Mouse (Mus musculus) forebrain, postnatal 0 days (tissue): ENCODE measurements around the gene Tmem236. TPM values are rescaled to one million over a fixed set of nuclear protein-coding genes. Genes with fewer than 3 reads are reported as not detected.

Experiments used
- ATAC-seq: fragments of 200-750 bp; cut with Nextera tagmentation; 2 replicates; pipeline ENCODE4 v1.8.0; 2017; ENCODE audit warnings: mild to moderate bottlenecking, moderate library complexity
- DNase-seq: peaks from one replicate; pipeline ENCODE4 v3.0.0-alpha.2; 2015
- H3K27ac ChIP-seq: fragments of 300-500 bp; sonication (generic); 2 replicates; pipeline ENCODE4 v1.5.1; 2014; ENCODE audit warnings: low read depth, mild to moderate bottlenecking, antibody characterized with exemption, low read length, moderate library complexity, mixed read lengths
- H3K27me3 ChIP-seq: fragments of 300-500 bp; sonication (generic); 2 replicates; pipeline ENCODE4 v1.6.1; 2014; ENCODE audit warnings: mild to moderate bottlenecking, low read length, mixed read lengths; ENCODE audit not compliant: insufficient read depth
- H3K36me3 ChIP-seq: fragments of 300-500 bp; sonication (generic); 2 replicates; pipeline ENCODE4 v1.6.1; 2014; ENCODE audit warnings: mild to moderate bottlenecking, moderate library complexity; ENCODE audit not compliant: insufficient read depth
- H3K4me1 ChIP-seq: fragments of 300-500 bp; sonication (generic); 2 replicates; pipeline ENCODE4 v1.6.1; 2014; ENCODE audit warnings: antibody characterized with exemption; ENCODE audit not compliant: insufficient read depth
- H3K4me2 ChIP-seq: fragments of 300-500 bp; sonication (generic); 2 replicates; pipeline ENCODE4 v1.6.1; 2014; ENCODE audit warnings: low read depth, mild to moderate bottlenecking, moderate library complexity
- H3K4me3 ChIP-seq: fragments of 300-500 bp; sonication (generic); 2 replicates; pipeline ENCODE4 v1.5.1; 2014; ENCODE audit warnings: low read depth, low read length, mixed read lengths
- H3K9ac ChIP-seq: fragments of 300-500 bp; sonication (generic); 2 replicates; pipeline ENCODE4 v1.6.1; 2014; ENCODE audit warnings: mild to moderate bottlenecking
- H3K9me3 ChIP-seq: fragments of 300-500 bp; sonication (generic); 2 replicates; pipeline ENCODE4 v1.6.1; 2016; ENCODE audit warnings: low read length
- CTCF ChIP-seq: sonication (generic); IDR thresholded peaks from 2 replicates; pipeline ENCODE4 v1.5.1; 2016; ENCODE audit warnings: antibody characterized with exemption, control low read depth, low read depth
- WGBS: fragments of 180-500 bp; shearing (Covaris S2); extraction: QIAGEN DNeasy Blood & Tissue Kit; methylation state at CpG from one replicate; pipeline ENCODE4 v1.1.7; 2014; 5-methylcytosine and 5-hydroxymethylcytosine counted together
- polyA plus RNA-seq: library from polyadenylated mRNA; unstranded; fragments of >200 nt; fragmentation: Nextera tagmentation; extraction: Ambion mirVana; gene quantifications from 2 replicates; pipeline ENCODE4 v1.2.1, GENCODE M21; 2015
- total RNA-seq: library from RNA; depleted of rRNA; stranded (reverse); fragments of >200 nt; gene quantifications from 2 replicates; pipeline ENCODE4 v1.2.3, GENCODE M21; 2014

Gene Tmem236
- total and polyA plus RNA-seq, 2 experiments from 2014 or later, result 0.12 to 0.24 TPM

GRCm38 (mm10) chr2:14206798-14207197, 32.5 kb downstream of the Tmem236 start:
- Histone ChIP-seq H3K4me3 (no peak overlapping the region), H3K27me3 (no peaks in the 10 kb centered on the region), H3K4me1 (no peaks in the 10 kb centered on the region), H3K9me3 (no peaks in the 10 kb centered on the region), H3K4me2 (no peak overlapping the region), H3K9ac (no peak overlapping the region), H3K36me3 (no peaks in the 10 kb centered on the region), H3K27ac (no peak overlapping the region)
- WGBS, result 72% methylated on average over 4 of the region's 4 CpGs
- no peak for TF ChIP-seq CTCF
- DNase-seq, result peak; percentile 1
- ATAC-seq, result no peak

DNA sequence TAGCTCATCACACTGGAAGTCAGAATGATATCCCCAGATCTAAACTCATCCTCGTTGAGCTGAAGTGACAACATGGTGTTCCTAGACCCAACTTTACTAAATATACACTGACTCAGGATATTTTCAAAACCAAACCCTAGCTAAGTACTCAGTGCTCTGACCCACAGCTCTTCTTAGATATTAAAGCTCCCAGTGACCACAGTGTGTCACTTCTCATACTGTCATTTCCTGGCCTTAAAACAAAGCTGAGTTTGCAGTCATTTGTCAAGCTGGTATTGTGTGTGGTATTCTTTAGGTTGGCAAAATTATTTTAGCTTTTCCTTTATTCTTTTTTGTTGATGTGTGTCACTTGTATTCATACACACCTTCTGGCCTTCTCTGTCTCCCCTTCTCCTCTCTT, 36.4 kb downstream of the Tmem236 start:
- ATAC-seq (no peak), DNase-seq (no peak)
- H3K36me3 ChIP-seq, result no peaks in the 10 kb centered on the region
- TF ChIP-seq CTCF, result no peak
- no peak overlapping the region for H3K27ac ChIP-seq
- no peak overlapping the region for H3K4me2 ChIP-seq
- no peaks in the 10 kb centered on the region for H3K4me1 ChIP-seq
- H3K27me3 ChIP-seq, result no peaks in the 10 kb centered on the region
- 92% methylated on average over 1 of the region's 1 CpGs for WGBS
- no peak overlapping the region for H3K9ac ChIP-seq
- no peak overlapping the region for H3K4me3 ChIP-seq
- no peaks in the 10 kb centered on the region for H3K9me3 ChIP-seq

DNA sequence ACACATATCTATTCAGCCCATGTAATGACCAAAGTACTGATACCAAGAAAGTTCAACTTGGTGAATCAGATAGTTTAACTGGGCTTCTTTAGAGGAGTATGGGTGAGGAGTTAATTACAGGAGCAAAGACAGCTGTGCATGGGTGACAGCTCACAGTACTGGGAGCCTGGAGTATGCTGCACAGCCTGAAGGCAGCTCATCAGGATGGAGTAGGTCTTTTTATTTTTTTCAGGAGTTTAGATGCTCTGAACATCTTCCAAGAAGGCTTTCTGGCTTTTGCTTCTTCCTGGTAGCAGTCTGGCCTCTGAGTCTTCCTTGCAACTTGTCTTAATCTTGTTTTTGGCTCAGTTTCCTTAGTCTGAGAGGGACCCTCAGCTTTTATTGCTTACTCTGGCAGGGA, 37.3 kb downstream of the Tmem236 start:
- no peaks in the 10 kb centered on the region for H3K4me1 ChIP-seq
- ATAC-seq, result no peak
- DNase-seq, result no peak
- H3K9me3 ChIP-seq, result no peaks in the 10 kb centered on the region
- no peaks in the 10 kb centered on the region for H3K27me3 ChIP-seq
- H3K9ac ChIP-seq, result no peak overlapping the region
- TF ChIP-seq CTCF, result no peak
- no peak overlapping the region for H3K4me2 ChIP-seq
- H3K27ac ChIP-seq, result no peak overlapping the region
- no peak overlapping the region for H3K4me3 ChIP-seq
- H3K36me3 ChIP-seq, result no peaks in the 10 kb centered on the region

DNA sequence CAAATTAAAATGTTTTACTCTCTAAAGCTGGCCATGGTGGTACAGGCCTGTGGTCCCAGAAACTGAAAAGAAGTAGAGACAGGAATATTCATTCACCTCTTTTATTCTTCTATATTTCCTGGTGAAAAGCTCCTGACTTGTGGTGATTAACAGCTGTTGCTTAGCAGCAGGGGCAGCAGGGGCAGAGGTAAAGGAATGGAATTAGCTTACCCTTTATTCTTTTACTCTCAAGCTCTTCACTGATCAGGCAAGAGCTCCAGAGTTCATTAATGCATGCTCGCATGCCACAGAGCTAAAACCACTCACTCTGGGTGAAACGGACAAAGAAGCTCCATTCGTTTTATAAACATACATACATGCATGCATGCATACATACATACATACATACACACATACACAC, 40.4 kb downstream of the Tmem236 start:
- H3K4me3 ChIP-seq, result no peak overlapping the region

GRCm38 (mm10) chr2:14216653-14217052, 42.3 kb downstream of the Tmem236 start:
- Histone ChIP-seq H3K9ac (no peak overlapping the region), H3K27me3 (no peaks in the 10 kb centered on the region), H3K9me3 (no peaks in the 10 kb centered on the region), H3K4me1 (no peaks in the 10 kb centered on the region), H3K4me3 (no peak overlapping the region), H3K4me2 (no peak overlapping the region), H3K27ac (no peak overlapping the region), H3K36me3 (no peaks in the 10 kb centered on the region)
- no peak for ATAC-seq
- 91% methylated on average over 3 of the region's 3 CpGs for WGBS
- DNase-seq, result no peak
- TF ChIP-seq CTCF, result no peak

More for the DNA sequence above, 40.4 kb downstream of the Tmem236 start:
- ATAC-seq, result no peak
- no peak for DNase-seq
- Histone ChIP-seq H3K9ac (no peak overlapping the region), H3K4me1 (no peaks in the 10 kb centered on the region), H3K36me3 (no peaks in the 10 kb centered on the region), H3K27me3 (no peaks in the 10 kb centered on the region), H3K9me3 (no peaks in the 10 kb centered on the region), H3K27ac (no peak overlapping the region), H3K4me2 (no peak overlapping the region)
- WGBS, result 6% methylated on average over 3 of the region's 3 CpGs
- TF ChIP-seq CTCF, result no peak

DNA sequence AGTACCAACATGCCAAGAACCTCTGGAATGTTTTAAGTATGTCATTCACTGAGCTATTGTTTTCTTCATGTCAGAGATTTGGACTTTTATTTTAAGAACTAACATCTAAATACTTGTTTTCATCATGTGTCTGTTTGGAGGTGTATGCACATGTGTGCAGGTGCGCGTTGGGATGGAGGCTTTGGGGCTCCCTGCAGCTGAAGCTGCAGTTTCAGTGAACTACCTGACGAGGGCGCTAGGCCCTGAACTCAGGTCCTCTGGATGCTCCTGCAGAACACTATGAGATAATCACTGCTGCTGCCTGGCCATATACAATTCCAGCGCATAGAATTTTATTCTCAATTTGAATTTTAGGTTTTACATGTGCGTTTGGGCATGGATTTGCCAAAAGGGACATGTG, 43.8 kb downstream of the Tmem236 start:
- Histone ChIP-seq H3K4me3 (no peak overlapping the region), H3K27ac (no peak overlapping the region), H3K4me2 (no peak overlapping the region), H3K27me3 (no peaks in the 10 kb centered on the region), H3K4me1 (no peaks in the 10 kb centered on the region), H3K9me3 (no peaks in the 10 kb centered on the region), H3K9ac (no peak overlapping the region), H3K36me3 (no peaks in the 10 kb centered on the region)
- no peak for DNase-seq
- no peak for TF ChIP-seq CTCF
- no peak for ATAC-seq
- 81% methylated on average over 6 of the region's 6 CpGs for WGBS

GRCm38 (mm10) chr2:14224387-14224786, 50.1 kb downstream of the Tmem236 start:
- no peaks in the 10 kb centered on the region for H3K36me3 ChIP-seq
- H3K4me1 ChIP-seq, result no peaks in the 10 kb centered on the region
- H3K27ac ChIP-seq, result no peak overlapping the region
- no peak for TF ChIP-seq CTCF
- 89% methylated on average over 3 of the region's 4 CpGs for WGBS
- H3K9me3 ChIP-seq, result no peaks in the 10 kb centered on the region
- H3K27me3 ChIP-seq, result no peaks in the 10 kb centered on the region
- DNase-seq, result no peak
- no peak overlapping the region for H3K4me2 ChIP-seq
- no peak for ATAC-seq
- H3K9ac ChIP-seq, result no peak overlapping the region
- no peak overlapping the region for H3K4me3 ChIP-seq

DNA sequence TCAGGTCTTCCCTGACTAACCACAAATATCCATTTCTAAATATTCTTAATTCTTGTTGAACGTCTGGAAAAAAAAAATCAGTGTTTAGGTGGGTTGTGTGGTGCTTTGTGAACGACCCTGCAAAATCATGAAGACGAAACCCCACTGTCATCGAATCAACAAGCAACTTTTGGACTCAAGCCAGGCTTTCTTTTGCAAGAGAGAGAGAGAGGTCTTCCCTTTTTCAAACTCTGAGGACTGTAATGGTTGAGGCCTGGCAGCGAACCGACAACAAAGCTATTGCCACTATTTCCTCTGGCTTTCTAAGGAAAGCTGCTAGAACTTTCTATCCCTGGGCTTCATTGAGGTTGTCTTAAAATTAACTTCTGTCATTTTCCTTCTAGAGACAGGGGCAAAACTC, 54.2 kb downstream of the Tmem236 start:
- Histone ChIP-seq H3K27me3 (no peaks in the 10 kb centered on the region), H3K36me3 (no peaks in the 10 kb centered on the region), H3K4me1 (no peaks in the 10 kb centered on the region), H3K4me3 (no peak overlapping the region), H3K4me2 (no peak overlapping the region), H3K9ac (no peak overlapping the region), H3K9me3 (no peaks in the 10 kb centered on the region), H3K27ac (no peak overlapping the region)
- no peak for TF ChIP-seq CTCF
- DNase-seq, result no peak
- ATAC-seq, result no peak
- WGBS, result 57% methylated on average over 6 of the region's 6 CpGs
